Mouse (Mus musculus): ENCODE measurements around the gene Gtf2ird2.

GRCm38 (mm10) chr5:134227574-134228248, 43.9 kb downstream of the Gtf2ird2 start:
- peak; percentile 11; the same call in 1 of the 2 replicates for TF ChIP-seq CTCF (IDR thresholded peaks at IDR 0.05; ENCODE audit: extremely low read depth, insufficient read length, insufficient replicate concordance, low read depth, low read length)
- no peak for TF ChIP-seq POLR2A (IDR thresholded peaks at IDR 0.05; ENCODE audit: low read depth, low read length)
